Mouse (Mus musculus) mouse embryonic stem cell (cell line): ENCODE measurements around the gene Sptan1.
"Not testable (repeated sequence)": the region's sequence is repeated elsewhere in the genome, so short reads cannot be mapped to it uniquely, and the experiment has no call there.

Source experiments
- in situ Hi-C, 2 experiments: fragments of 300-500 bp; cut with MboI; formaldehyde crosslinking; loops; 1 replicate in 1 of 2; 3 replicates in 1 of 2; pipeline ENCODE4 v1.14.3; 2019 to 2020; ENCODE audit warnings: low sequenced_read_pairs in 2 of 2, low pct_unique_long_range_greater_than_20kb in 1 of 2, mixed read lengths in 1 of 2; ENCODE audit not compliant: unreplicated experiment in 1 of 2

Gene Sptan1

DNA sequence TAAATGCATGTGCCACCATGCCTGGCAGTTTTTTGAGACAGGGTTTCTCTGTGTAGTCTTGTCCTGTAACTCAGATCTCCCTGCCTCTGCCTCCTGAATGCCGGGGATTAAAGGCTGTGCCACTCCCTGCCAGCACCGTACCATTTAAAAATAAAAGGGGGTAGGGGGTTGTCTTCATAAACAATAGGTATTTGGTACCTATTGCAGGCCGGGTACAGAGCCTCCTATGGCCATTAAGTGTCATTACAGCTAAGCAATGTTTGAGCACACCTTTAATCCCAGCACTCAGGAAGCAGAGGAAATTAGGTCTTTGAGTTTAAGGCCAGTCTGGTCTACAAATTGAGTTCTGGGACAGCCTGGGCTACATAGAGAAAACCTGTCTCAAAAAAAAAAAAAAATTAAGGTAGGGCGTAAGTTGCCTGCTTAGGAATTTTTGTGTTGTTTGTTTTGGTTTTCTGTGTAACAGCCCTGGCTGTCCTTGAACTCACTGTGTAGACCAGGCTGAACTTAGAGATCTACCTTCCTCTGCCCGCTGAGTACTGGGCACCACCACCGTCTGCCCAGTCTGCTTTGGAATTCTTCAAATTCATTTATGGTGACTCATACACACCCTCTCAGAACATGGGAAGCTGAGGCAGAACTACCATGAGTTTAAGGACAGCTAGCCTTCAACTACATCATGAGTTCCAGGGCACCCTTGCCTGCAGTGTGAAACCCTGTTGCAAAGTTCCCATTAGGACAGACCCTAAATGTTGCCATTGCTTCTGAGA, 86.8 kb downstream of the Sptan1 start:
- in situ Hi-C loops = no loop called here

GRCm38 (mm10) chr2:30055310-30055709, 90.0 kb downstream of the Sptan1 start:
- in situ Hi-C loops = not testable (repeated sequence)

DNA sequence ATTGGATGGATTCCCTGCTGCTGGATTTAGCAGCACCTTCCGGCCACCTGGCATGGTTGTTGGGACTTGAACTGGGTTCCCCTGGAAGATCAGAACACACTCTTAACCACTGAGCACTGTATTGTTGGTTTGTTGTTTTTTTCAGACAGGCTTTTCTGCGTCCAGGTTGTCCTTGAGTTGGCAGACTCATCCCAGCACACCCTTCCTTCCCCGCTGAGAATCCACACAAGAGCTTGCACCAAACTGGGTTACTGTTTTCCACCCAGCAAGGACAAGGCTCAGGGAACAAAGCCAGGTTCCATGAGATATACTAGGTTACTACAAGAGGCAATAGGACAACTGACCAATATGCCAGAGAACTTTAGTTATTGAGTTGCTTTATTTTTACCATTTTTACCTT, 91.4 kb downstream of the Sptan1 start:
- in situ Hi-C loops = no loop called here

GRCm38 (mm10) chr2:30057223-30057904, 92.0 kb downstream of the Sptan1 start, which contains the start of gene Set:
Gene Set (plus strand): TSS chr2:30057378.
- in situ Hi-C loops = no loop called here

DNA sequence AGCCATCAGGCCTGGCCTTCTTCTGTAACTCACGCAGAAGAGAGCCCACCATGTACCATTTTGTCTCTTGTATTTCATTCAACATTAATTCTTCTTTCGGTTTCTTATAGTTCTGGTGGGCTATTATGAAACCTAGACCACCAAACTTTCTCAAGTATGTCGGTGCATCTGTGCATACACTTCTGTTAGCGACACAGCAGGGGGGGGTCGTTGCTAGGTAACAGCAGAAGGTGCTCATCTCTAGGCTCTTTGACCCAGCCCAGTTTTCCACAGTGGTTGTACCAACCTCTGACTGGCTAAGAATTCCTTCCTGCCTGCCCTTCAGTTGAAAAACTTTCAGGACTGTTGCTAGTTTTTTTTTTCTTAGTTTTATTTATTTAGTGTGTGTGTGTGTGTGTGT, 93.1 kb downstream of the Sptan1 start:
- in situ Hi-C loops = no loop called here

GRCm38 (mm10) chr2:30061215-30062166, 96.1 kb downstream of the Sptan1 start:
- in situ Hi-C loops = no loop called here

DNA sequence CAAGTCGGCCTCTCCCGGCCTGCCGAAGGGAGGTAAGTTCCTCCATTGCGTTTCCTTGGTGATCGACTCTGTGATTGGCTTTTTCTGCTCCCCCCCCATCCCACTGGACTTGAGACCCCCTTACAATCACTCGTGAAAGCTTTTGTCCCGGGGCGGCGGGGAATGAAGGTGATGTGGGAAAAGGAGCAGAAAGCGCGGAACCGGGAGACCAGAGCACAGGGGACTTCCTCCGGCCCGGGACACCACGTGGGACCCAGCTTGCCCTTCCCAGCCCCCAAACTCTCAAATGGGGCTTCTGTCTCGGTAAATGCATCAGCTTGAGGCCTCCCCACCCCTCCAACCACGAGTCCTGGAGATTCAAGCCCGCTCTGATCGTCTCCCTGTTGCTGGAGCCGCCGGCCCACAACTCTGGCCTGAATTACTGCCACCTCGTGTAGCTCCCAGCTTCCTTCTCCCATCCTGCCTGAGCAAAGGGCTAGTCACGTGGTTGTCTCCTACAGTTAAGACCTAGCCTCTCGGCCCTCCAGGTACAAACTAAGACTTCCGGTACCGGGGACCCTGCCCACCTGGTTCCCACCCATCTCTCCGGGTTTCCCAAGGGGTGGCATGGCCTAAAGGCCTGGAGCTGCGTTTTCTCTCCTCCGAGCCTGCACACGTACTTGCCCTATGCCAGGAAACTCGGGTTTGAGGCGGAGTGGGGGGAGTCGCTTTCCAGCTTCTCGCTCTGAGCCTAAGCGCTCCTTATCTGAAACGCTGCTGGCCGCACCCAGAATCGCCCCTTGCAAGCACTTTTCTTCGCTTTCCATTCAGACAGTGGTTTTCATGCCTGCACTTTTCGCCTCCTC, 97.1 kb downstream of the Sptan1 start:
- in situ Hi-C loops = no loop called here

DNA sequence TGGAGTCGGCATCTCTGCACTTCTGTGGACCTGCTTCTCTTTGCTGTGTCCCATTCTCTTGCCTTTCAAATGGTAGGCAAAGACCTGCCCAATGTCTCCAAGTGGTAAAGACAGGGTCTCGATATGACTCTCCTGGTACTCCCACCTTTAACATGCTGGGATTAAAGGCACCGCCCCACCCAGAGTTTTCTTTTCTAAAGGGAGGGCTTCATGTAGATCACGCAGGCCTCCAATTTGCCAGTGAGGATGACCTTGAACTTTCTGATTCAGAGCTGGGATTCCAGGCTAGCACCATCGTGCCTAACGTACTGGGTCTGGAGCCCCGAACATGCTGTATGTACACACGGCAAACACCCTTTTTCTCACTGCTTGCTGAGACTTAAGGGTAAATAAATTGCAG, 97.9 kb downstream of the Sptan1 start:
- in situ Hi-C loops = no loop called here

DNA sequence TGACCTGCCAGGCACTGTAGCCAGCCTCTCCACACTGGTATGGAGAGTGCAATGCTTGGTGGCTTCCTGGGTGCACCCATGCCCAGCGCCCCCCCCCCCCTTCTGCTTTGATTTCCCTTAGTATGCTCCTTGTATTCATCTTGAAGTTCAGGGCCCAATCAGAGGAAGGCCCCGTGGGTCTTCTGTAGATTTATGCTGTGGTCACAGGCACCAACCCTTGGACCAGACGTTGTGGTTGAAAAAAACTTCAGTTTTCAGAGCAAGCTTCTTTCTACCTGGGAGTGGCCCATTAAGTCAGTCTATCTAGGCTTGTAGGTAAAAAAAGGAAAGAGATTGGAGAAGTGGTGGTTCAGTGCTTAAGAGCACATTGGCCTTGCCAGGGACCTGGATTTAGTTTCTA, 98.4 kb downstream of the Sptan1 start:
- in situ Hi-C loops = no loop called here

DNA sequence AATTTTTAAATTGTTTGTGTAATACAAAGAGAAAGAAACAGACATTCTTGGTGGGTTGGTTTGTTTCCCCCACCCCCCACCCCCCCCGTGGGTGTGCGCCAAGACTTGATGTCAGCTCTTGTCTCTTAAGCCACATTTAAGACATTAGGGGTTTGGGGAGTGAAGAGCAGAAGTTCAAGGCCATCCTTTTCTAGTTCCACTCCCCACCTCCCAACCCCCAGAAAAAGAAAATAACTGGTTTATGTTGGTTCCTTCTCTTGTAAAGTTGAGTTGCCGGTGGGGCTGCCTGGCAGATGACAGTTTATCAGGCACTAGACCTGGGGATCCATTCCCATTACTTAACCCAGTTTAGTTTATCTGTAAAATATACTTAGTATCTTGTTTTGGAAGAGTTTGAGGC, 98.9 kb downstream of the Sptan1 start:
- in situ Hi-C loops = no loop called here

DNA sequence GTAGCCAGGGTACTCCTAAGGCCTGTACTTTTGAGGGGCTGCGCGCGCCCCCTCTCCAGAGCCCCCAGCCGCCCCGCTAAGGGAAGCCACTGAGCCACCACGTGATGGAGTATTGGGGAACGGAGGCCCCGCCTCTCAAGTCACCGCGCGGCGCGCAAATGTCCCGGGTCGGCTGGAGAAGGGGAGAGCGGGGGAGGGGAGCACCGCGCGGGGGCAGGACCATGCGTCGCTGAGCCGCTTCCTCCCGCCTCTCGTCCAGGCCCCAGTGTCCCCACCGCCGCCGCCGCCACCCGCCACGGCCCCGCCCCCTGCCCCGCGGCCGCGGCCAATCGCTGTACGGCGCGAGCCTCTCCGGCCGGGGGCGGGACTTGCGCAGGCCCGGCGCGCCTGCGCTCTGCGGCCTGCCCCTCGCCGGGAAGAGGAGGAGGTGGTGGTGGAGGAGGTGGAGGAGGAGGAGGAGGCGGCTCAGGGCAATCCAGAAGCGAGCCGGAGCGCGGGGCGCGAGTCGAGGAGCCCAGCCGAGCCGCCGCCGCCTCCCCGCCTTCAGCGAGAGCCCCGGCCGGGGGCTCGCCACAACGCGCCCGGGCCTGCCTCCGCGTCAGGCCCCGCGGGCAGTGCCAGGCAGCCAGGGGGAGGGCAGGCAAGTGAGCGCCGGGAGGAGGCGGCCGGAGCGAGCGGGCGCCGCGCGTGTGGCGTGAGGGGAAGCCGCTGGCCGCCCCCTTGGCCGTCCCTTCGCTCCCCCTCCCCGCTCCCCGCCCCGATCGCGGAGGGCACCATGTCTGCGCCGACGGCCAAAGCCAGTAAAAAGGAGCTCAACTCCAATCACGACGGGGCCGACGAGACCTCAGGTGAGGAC, 100.9 kb downstream of the Sptan1 start:
- in situ Hi-C loops = no loop called here

GRCm38 (mm10) chr2:30067031-30067888, 101.9 kb downstream of the Sptan1 start:
- in situ Hi-C loops = no loop called here

- in situ Hi-C loops = no loop called here
These were observed 102.6 kb downstream of the Sptan1 start for GRCm38 (mm10) chr2:30067962-30068361.

DNA sequence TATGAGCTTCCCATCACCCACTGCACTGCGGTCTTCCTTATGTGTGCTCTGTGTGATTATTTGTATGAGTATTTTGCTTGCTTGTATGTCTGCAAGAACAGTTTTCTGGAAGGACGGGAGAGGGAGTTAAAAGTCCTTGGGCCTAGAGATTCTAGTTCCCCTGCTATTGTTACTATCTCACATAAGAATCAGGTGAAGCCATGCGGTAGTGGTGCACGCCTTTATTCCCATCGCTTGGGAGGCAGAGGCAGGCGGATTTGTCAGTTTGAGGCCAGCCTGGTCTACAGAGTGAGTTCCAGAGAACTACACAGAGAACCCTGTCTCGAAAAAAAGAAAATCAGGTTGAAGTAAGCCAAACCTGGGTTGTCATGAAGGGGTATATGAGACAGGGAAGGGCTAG, 107.5 kb downstream of the Sptan1 start:
- in situ Hi-C loops = no loop called here

GRCm38 (mm10) chr2:30073285-30073684, 107.9 kb downstream of the Sptan1 start:
- in situ Hi-C loops = no loop called here

DNA sequence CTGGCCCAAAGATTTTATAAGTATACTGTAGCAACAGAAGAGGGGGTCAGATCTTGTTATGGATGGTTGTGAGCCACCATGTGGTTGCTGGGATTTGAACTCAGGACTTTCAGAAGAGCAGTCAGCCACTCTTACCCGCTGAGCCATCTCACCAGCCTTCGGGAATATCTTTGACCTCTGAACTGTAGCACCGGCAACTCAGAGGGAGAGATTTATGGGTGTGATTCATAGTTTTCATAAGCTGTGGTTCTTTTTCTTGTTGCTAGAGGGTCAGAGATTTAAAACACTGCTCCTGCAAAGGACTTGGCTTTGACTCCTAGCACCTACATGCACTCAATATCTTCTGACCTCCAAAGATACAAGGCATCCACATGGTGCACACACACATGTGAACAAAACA, 110.3 kb downstream of the Sptan1 start:
- in situ Hi-C loops = no loop called here

- in situ Hi-C loops = no loop called here
These were observed 111.1 kb downstream of the Sptan1 start for GRCm38 (mm10) chr2:30076439-30076838.
